Mouse (Mus musculus) neural tube, embryonic 15.5 days (tissue): ENCODE measurements around the gene Dcp1b. TPM values are rescaled to one million over a fixed set of nuclear protein-coding genes. Genes with fewer than 3 reads are reported as not detected.
A peak's percentile ranks its signal among the peaks of the same experiment; 100 is the strongest.

Experiments
- ATAC-seq: fragments of 200-750 bp; cut with Nextera tagmentation; 2 replicates; pipeline ENCODE4 v1.8.0; 2017; ENCODE audit warnings: mild to moderate bottlenecking, moderate TSS enrichment, moderate library complexity; ENCODE audit not compliant: low FRiP score
- H3K27ac ChIP-seq: fragments of 300-500 bp; sonication (generic); replicated peaks from 2 replicates; pipeline ENCODE4 v1.5.1; 2015; ENCODE audit warnings: mild to moderate bottlenecking, inconsistent platforms
- H3K27me3 ChIP-seq: fragments of 300-500 bp; sonication (generic); replicated peaks from 2 replicates; pipeline ENCODE4 v1.6.1; 2015; ENCODE audit warnings: inconsistent platforms
- H3K36me3 ChIP-seq: fragments of 300-500 bp; sonication (generic); 2 replicates; pipeline ENCODE4 v1.6.1; 2015; ENCODE audit warnings: inconsistent platforms
- H3K4me1 ChIP-seq: fragments of 300-500 bp; sonication (generic); 2 replicates; pipeline ENCODE4 v1.6.1; 2015; ENCODE audit warnings: inconsistent platforms
- H3K4me2 ChIP-seq: fragments of 300-500 bp; sonication (generic); 2 replicates; pipeline ENCODE4 v1.6.1; 2015; ENCODE audit warnings: inconsistent platforms, mild to moderate bottlenecking, moderate library complexity
- H3K4me3 ChIP-seq: fragments of 300-500 bp; sonication (generic); replicated peaks from 2 replicates; pipeline ENCODE4 v1.5.1; 2015; ENCODE audit warnings: mild to moderate bottlenecking, inconsistent platforms
- H3K9ac ChIP-seq: fragments of 300-500 bp; sonication (generic); replicated peaks from 2 replicates; pipeline ENCODE4 v1.6.1; 2015; ENCODE audit warnings: mild to moderate bottlenecking, inconsistent platforms
- H3K9me3 ChIP-seq: fragments of 300-500 bp; sonication (generic); replicated peaks from 2 replicates; pipeline ENCODE4 v1.6.1; 2016; ENCODE audit warnings: inconsistent platforms
- WGBS: fragments of 180-500 bp; shearing (Covaris S2); methylation state at CpG from one replicate; pipeline ENCODE4 v1.1.7; 2015; ENCODE audit warnings: mixed read lengths; 5-methylcytosine and 5-hydroxymethylcytosine counted together
- polyA plus RNA-seq: library from polyadenylated mRNA; unstranded; fragments of >200 nt; fragmentation: Nextera tagmentation; extraction: Ambion mirVana; gene quantifications from 2 replicates; pipeline ENCODE4 v1.2.1, GENCODE M21; 2015

The Dcp1b gene
- polyA plus RNA-seq, result 11.0 and 11.3 TPM in 2 replicates

GRCm38 (mm10) chr6:119175078-119175853 is at the start of gene Dcp1b:
Gene Dcp1b (plus strand): TSS chr6:119175253.
- Histone ChIP-seq H3K4me1 (peaks cover 27% of the 10 kb centered on the region), H3K9me3 (no peaks in the 10 kb centered on the region), H3K27me3 (no peaks in the 10 kb centered on the region), H3K4me2 (peak within 1 kb of the TSS; percentile 70), H3K27ac (peak within 1 kb of the TSS; percentile 96), H3K9ac (peak within 1 kb of the TSS; percentile 83), H3K36me3 (no peaks in the 10 kb centered on the region), H3K4me3 (peak within 1 kb of the TSS; percentile 93)
- under 1% methylated on average over 65 of the region's 65 CpGs for WGBS
- peak; percentile 95 for ATAC-seq

DNA sequence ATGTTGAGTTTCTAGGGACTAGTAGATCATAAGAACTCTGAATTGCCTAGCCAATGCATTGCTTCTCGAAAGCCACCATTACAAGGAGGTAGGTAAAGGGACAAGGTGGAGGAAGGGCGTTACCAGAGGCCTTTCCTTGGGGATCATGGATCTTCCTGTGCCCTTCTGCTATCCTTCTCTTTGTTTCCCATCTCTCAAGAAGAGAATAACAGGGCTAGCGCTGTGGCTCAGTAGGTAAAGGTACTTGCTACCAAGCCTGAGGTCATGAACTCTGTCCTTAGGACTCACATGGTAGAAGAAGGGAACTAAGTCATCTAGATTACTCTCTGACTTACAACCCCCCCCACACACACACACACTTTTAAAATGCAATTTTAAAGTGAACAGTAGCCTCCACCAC is 48.1 kb upstream of the Dcp1b start:
- WGBS, result 93% methylated on average over 3 of the region's 3 CpGs
- H3K36me3 ChIP-seq, result no peaks in the 10 kb centered on the region
- peaks cover 16% of the 10 kb centered on the region for H3K4me1 ChIP-seq
- H3K27ac ChIP-seq, result no peak overlapping the region
- H3K27me3 ChIP-seq, result no peaks in the 10 kb centered on the region
- ATAC-seq, result no peak
- H3K4me2 ChIP-seq, result no peak overlapping the region
- H3K9me3 ChIP-seq, result 0 out of 2 replicates have a peak, but pooled peaks cover 3% of the 10 kb centered on the region
- H3K4me3 ChIP-seq, result no peak overlapping the region
- H3K9ac ChIP-seq, result no peak overlapping the region

DNA sequence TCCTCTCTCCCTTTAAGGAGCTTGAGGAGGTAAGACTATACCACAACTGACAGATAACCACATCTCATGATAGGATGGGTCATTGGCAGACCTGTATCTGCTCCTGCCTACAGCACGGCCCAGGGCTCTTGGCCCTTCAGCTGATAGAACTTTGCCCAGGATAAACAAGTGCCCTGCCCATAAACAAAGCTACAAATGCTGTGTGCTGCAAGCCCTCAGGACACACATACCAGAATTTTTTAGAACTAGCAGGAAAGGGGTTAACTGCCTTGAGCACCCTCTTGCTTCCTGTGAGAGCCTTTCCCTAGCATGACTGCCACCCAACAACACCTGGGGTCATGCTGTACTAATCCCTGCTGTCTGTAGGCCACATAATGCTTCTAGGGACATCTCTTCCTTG is 47.0 kb upstream of the Dcp1b start:
- 0 out of 2 replicates have a peak, but pooled peaks cover 3% of the 10 kb centered on the region for H3K9me3 ChIP-seq
- no peak overlapping the region for H3K9ac ChIP-seq
- H3K4me3 ChIP-seq, result no peak overlapping the region
- H3K27ac ChIP-seq, result no peak overlapping the region
- H3K4me1 ChIP-seq, result peaks cover 19% of the 10 kb centered on the region
- no peak overlapping the region for H3K4me2 ChIP-seq
- WGBS, result 91% methylated on average over 1 of the region's 1 CpGs
- H3K36me3 ChIP-seq, result no peaks in the 10 kb centered on the region
- ATAC-seq, result no peak
- no peaks in the 10 kb centered on the region for H3K27me3 ChIP-seq

DNA sequence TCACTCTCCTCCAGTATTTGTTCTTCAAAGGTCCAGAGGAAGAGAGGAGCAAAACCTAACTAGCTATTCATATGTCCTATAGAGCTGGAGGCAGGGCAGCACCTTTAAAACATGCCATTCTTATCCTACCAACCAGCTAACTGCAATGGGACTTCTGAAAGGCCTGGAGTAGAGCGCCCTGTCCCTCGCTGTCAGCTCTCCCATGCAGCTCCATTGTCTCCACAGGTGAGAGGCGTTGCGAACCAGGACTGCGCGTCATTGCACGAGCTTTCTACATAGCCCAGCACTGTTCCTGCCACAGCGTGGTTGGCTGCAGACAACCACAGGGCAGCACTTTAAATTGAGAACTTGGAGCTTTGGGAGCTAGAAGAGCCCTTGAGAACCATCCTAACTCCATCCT is 46.5 kb upstream of the Dcp1b start:
- Histone ChIP-seq H3K36me3 (no peaks in the 10 kb centered on the region), H3K27me3 (no peaks in the 10 kb centered on the region), H3K27ac (0 out of 2 replicates have a peak overlapping the region, but pooled peaks have one; percentile 20), H3K9ac (no peak overlapping the region), H3K4me3 (no peak overlapping the region), H3K9me3 (0 out of 2 replicates have a peak, but pooled peaks cover 3% of the 10 kb centered on the region), H3K4me1 (peaks cover 19% of the 10 kb centered on the region), H3K4me2 (no peak overlapping the region)
- ATAC-seq, result no peak
- 70% methylated on average over 8 of the region's 8 CpGs for WGBS

DNA sequence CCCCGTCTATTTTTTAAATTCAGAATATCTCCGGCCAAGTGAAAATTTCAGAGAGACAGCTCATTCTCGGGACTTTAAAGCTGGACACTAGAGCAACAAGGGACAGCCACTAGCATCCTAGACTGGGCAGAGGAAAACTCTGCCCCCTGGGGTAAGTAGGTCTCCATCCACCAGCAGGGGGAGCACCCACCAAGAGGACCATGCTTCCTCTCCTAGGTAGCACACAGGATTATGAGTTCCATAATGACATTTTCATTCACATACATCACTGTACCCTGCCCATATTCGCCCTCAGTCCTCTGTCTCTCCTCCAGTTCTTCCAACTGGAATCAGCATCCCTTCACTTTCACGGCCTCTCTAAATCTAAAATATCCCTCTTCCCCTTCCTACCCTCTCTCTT is 45.4 kb upstream of the Dcp1b start:
- H3K36me3 ChIP-seq, result no peaks in the 10 kb centered on the region
- H3K27me3 ChIP-seq, result no peaks in the 10 kb centered on the region
- no peak overlapping the region for H3K4me3 ChIP-seq
- H3K9me3 ChIP-seq, result 0 out of 2 replicates have a peak, but pooled peaks cover 3% of the 10 kb centered on the region
- H3K9ac ChIP-seq, result no peak overlapping the region
- no peak for ATAC-seq
- WGBS, result 84% methylated on average over 5 of the region's 5 CpGs
- no peak overlapping the region for H3K4me2 ChIP-seq
- peaks cover 19% of the 10 kb centered on the region for H3K4me1 ChIP-seq
- H3K27ac ChIP-seq, result no peak overlapping the region

DNA sequence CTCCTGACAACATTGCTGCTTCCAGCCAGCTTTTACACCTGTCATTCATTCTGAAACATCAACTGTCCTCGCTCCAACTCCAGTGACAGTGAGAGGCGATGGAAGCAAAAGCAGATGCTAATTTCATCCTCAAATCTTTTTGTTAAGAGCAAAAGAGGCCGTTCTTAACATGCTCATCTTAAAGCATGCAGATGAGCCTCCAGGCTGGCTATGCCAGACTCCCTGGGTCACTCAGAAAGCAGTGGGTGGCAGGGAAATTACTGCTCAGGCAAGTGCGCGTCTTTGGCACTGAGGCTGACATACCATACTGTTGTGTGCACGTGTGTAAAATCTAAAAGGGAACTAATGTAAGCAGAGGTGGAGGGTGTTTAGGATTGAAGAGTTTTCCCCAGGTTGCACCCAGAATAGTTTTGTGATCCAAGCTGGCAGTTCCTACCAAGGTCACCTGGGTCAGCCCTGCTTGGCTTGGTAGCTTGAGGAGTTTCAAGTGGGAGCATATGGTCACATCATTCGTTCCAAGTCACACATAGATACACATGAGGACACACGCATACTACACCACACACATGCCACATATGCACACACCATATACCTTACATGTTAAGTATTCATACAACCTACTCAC is 42.8 kb upstream of the Dcp1b start:
- Histone ChIP-seq H3K9me3 (no peaks in the 10 kb centered on the region), H3K4me2 (no peak overlapping the region), H3K36me3 (no peaks in the 10 kb centered on the region), H3K27ac (no peak overlapping the region), H3K9ac (no peak overlapping the region), H3K27me3 (no peaks in the 10 kb centered on the region), H3K4me1 (peaks cover 19% of the 10 kb centered on the region), H3K4me3 (no peak overlapping the region)
- 73% methylated on average over 8 of the region's 8 CpGs for WGBS
- no peak for ATAC-seq

- Histone ChIP-seq H3K4me3 (no peak overlapping the region), H3K4me2 (no peak overlapping the region), H3K9me3 (no peaks in the 10 kb centered on the region), H3K27ac (no peak overlapping the region), H3K4me1 (peaks cover 21% of the 10 kb centered on the region), H3K36me3 (no peaks in the 10 kb centered on the region), H3K9ac (no peak overlapping the region), H3K27me3 (no peaks in the 10 kb centered on the region)
- no peak for ATAC-seq
- WGBS, result 93% methylated on average over 4 of the region's 4 CpGs
Observed at GRCm38 (mm10) chr6:119132863-119133262, 42.2 kb upstream of the Dcp1b start.

DNA sequence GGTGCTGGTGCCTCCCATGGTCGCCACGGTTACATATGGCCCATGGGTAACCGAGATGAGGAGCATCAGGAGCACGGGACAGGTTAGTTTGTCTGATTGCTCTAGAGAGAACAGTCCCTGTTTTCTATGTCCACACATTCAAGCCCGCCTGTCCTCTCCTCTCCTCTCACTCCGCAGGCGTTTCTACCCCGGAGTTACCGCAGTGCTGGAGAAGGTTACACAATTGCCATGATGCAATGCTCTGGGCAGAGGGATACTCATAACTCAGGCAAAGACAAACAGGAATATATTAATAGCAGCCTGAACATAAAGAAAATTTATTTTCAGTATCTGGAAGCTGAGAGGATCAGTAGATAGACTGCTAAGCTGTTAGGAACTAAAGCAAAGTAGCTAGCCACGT is 37.3 kb upstream of the Dcp1b start:
- no peak overlapping the region for H3K27ac ChIP-seq
- 79% methylated on average over 10 of the region's 10 CpGs for WGBS
- no peak overlapping the region for H3K4me3 ChIP-seq
- no peaks in the 10 kb centered on the region for H3K9me3 ChIP-seq
- H3K27me3 ChIP-seq, result no peaks in the 10 kb centered on the region
- H3K4me2 ChIP-seq, result no peak overlapping the region
- no peak overlapping the region for H3K9ac ChIP-seq
- 0 out of 2 replicates have a peak, but pooled peaks cover 2% of the 10 kb centered on the region for H3K4me1 ChIP-seq
- no peaks in the 10 kb centered on the region for H3K36me3 ChIP-seq
- no peak for ATAC-seq

DNA sequence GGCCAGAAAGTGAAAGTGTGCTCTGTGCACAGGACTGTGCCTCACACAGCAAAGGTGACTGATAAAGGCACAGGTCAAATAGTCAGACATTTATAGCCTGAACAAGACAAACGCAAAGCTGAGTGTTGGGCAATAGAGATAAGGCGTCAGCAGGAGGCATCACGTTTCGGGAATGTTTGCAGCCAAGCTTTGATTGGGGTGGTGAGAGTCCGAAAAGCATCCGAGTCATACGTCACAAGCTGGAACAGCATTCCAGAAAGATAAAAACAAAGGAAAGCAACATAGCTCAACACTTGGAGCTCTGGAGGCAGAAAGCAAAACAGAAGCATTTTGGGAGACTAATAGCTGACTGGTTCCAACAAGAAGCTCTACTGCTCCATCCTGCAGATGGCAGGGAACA is 35.5 kb upstream of the Dcp1b start:
- Histone ChIP-seq H3K4me2 (no peak overlapping the region), H3K27ac (no peak overlapping the region), H3K4me3 (no peak overlapping the region), H3K9me3 (no peaks in the 10 kb centered on the region), H3K36me3 (no peaks in the 10 kb centered on the region), H3K9ac (no peak overlapping the region), H3K27me3 (no peaks in the 10 kb centered on the region), H3K4me1 (0 out of 2 replicates have a peak, but pooled peaks cover 2% of the 10 kb centered on the region)
- 68% methylated on average over 7 of the region's 7 CpGs for WGBS
- ATAC-seq, result no peak

- Histone ChIP-seq H3K4me1 (no peaks in the 10 kb centered on the region), H3K27me3 (no peaks in the 10 kb centered on the region), H3K4me2 (no peak overlapping the region), H3K9me3 (no peaks in the 10 kb centered on the region), H3K9ac (no peak overlapping the region), H3K27ac (no peak overlapping the region), H3K36me3 (no peaks in the 10 kb centered on the region), H3K4me3 (no peak overlapping the region)
- no peak for ATAC-seq
- 66% methylated on average over 4 of the region's 4 CpGs for WGBS
Observed at GRCm38 (mm10) chr6:119145109-119145508, 29.9 kb upstream of the Dcp1b start.

DNA sequence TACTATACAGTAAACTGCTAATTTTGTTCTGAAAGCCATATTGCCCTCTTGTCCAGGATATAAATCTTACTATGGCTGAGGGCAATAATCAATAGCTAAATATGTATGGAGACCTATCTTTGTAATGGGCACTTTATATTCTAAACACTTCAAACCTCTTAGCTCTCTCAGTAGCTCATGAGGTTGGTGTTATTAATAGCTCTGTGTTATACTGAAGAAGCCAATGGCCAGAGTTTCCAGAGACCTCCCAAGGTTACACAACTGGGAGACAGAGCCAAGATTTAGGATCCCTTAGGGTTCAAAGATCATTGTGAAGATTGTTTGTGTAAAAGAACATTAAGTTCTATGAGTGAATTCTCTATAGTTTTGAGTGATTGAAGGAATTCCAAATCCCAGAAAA is 9.4 kb upstream of the Dcp1b start:
- Histone ChIP-seq H3K4me3 (no peak overlapping the region), H3K9me3 (no peaks in the 10 kb centered on the region), H3K4me1 (no peaks in the 10 kb centered on the region), H3K36me3 (no peaks in the 10 kb centered on the region), H3K27me3 (no peaks in the 10 kb centered on the region), H3K4me2 (no peak overlapping the region), H3K27ac (no peak overlapping the region), H3K9ac (no peak overlapping the region)
- ATAC-seq, result no peak
